In genomic region chr6:6298867-6299852, GRCm38 (mm10) we compare ENCODE assay signal across 11 mouse cellular contexts.
DNase-seq lines count a peak whose midpoint lies in the region; ATAC-seq and TF ChIP-seq lines count a peak whose summit lies in the region.
"Had no signal": no experiment of that assay in that cellular context is flagged by ENCODE, and none has a peak within 500 bp of the region (broad histone marks: within the 10 kb centered on the region; RNA-seq: fewer than 3 reads in every experiment).

No protein-coding gene starts in this region.

- no peaks in the 10 kb centered on the region for H3K27me3 ChIP-seq in lung, embryonic 16.5 days (ENCODE audit: control insufficient read depth, insufficient read depth, low read depth, low read length)
- no peaks in the 10 kb centered on the region for H3K27me3 ChIP-seq in forebrain, postnatal 0 days (ENCODE audit: insufficient read depth, low read length)
- H3K27me3 ChIP-seq: limb, embryonic 12.5 days had no signal

- peaks cover 2% of the 10 kb centered on the region; the same call in 1 of the 2 replicates for H3K4me1 ChIP-seq in lung, embryonic 16.5 days (replicated peaks; ENCODE audit: control insufficient read depth, insufficient read depth, low read length)
- H3K4me1 ChIP-seq in forebrain, postnatal 0 days (ENCODE audit: insufficient read depth), result no peaks in the 10 kb centered on the region

- ATAC-seq in lung, embryonic 16.5 days (ENCODE audit: low read depth), result peak; percentile 95
- no peak for ATAC-seq in forebrain, postnatal 0 days

- no peak overlapping the region for H3K4me2 ChIP-seq in lung, embryonic 16.5 days (ENCODE audit: low read depth, low read length)
- H3K4me2 ChIP-seq in forebrain, postnatal 0 days (ENCODE audit: low read depth), result no peak overlapping the region
- H3K4me2 ChIP-seq: limb, embryonic 12.5 days had no signal

- H3K9me3 ChIP-seq in lung, embryonic 16.5 days (ENCODE audit: control insufficient read depth, low read length), result no peaks in the 10 kb centered on the region
- no peaks in the 10 kb centered on the region for H3K9me3 ChIP-seq in forebrain, postnatal 0 days (ENCODE audit: low read length)
- H3K9me3 ChIP-seq: limb, embryonic 12.5 days had no signal

- H3K36me3 ChIP-seq in lung, embryonic 16.5 days (ENCODE audit: control insufficient read depth, insufficient read depth, low read length), result no peaks in the 10 kb centered on the region
- no peaks in the 10 kb centered on the region for H3K36me3 ChIP-seq in forebrain, postnatal 0 days (ENCODE audit: insufficient read depth)
- H3K36me3 ChIP-seq: hindbrain, embryonic 10.5 days; limb, embryonic 12.5 days had no signal

- 40% methylated on average over 14 of the region's 14 CpGs for WGBS in lung, embryonic 16.5 days
- 61% methylated on average over 14 of the region's 14 CpGs for WGBS in forebrain, postnatal 0 days

- H3K4me3 ChIP-seq in lung, embryonic 16.5 days (ENCODE audit: low read length), result no peak overlapping the region
- no peak overlapping the region for H3K4me3 ChIP-seq in forebrain, postnatal 0 days (ENCODE audit: low read depth, low read length)
- H3K4me3 ChIP-seq: hindbrain, embryonic 10.5 days; limb, embryonic 12.5 days had no signal

- no peak overlapping the region for H3K27ac ChIP-seq in lung, embryonic 16.5 days (ENCODE audit: low read length)
- H3K27ac ChIP-seq in forebrain, postnatal 0 days (ENCODE audit: low read depth, low read length), result no peak overlapping the region
- H3K27ac ChIP-seq: hindbrain, embryonic 10.5 days; limb, embryonic 12.5 days had no signal

- H3K9ac ChIP-seq in lung, embryonic 16.5 days (ENCODE audit: low read length), result no peak overlapping the region
- H3K9ac ChIP-seq in forebrain, postnatal 0 days, result no peak overlapping the region
- H3K9ac ChIP-seq: limb, embryonic 12.5 days had no signal

- TF ChIP-seq CTCF in forebrain, postnatal 0 days (IDR thresholded peaks at IDR 0.05; ENCODE audit: low read depth), result no peak

- DNase-seq in adrenal gland, adult (ENCODE audit: inconsistent age in 2 of 2, low spot score in 1 of 2), result peak; percentile 7 to 67
- no peak for DNase-seq in adrenal gland, postnatal 25 days
- peak; percentile 64 for DNase-seq in adrenal gland, postnatal 14 days
- peak; percentile 73 to 82 for DNase-seq in heart, adult 9 months (ENCODE audit: low spot score in 2 of 2)
- no peak for DNase-seq in gastrocnemius, postnatal 25 days
- no peak for DNase-seq in forebrain, postnatal 0 days
- DNase-seq in urinary bladder, postnatal 25 days (ENCODE audit: low spot score), result no peak
- DNase-seq: cerebellum, postnatal 25 days had no signal

Comparison
In these comparisons a context has a peak if more than half of its experiments do, and no peak if none do; other contexts are left out.
1. DNase-seq: peak in adrenal gland, adult (2 of 2), adrenal gland, postnatal 14 days (single experiment) and heart, adult 9 months (2 of 2); none in adrenal gland, postnatal 25 days (single experiment), gastrocnemius, postnatal 25 days (single experiment), forebrain, postnatal 0 days (single experiment) and urinary bladder, postnatal 25 days (single experiment).